Mouse (Mus musculus): ENCODE measurements at regions not wholly inside any gene's neighbourhood (a gene's known extent, or its start where the extent isn't known, plus 50 kb on each side); places are given as distances from the start of the nearest gene placed in this dataset.

- peak; percentile 75 to 85 for DNase-seq
Measured at GRCm38 (mm10) chr7:40258377-40258739, 639.8 kb upstream of the Vstm2b start.

GRCm38 (mm10) chr7:40273459-40274072 is 624.6 kb upstream of the Vstm2b start:
- peak in 1 of 2 experiments; percentile 34 for DNase-seq

GRCm38 (mm10) chr7:40275078-40275477 is 623.0 kb upstream of the Vstm2b start:
- DNase-seq: no peak

- no peak for DNase-seq
Measured at GRCm38 (mm10) chr7:40275658-40276057, 622.5 kb upstream of the Vstm2b start.

GRCm38 (mm10) chr7:40276116-40276515 is 622.0 kb upstream of the Vstm2b start:
- DNase-seq: no peak

GRCm38 (mm10) chr7:40290166-40290565 is 608.0 kb upstream of the Vstm2b start:
- no peak for DNase-seq

GRCm38 (mm10) chr7:40310558-40310957 is 587.6 kb upstream of the Vstm2b start:
- DNase-seq: no peak

- DNase-seq: no peak
Measured at GRCm38 (mm10) chr7:40321171-40321570, 577.0 kb upstream of the Vstm2b start.

GRCm38 (mm10) chr7:40325188-40325705 is 572.9 kb upstream of the Vstm2b start:
- no peak for DNase-seq

GRCm38 (mm10) chr7:40332455-40332854 is 565.7 kb upstream of the Vstm2b start:
- DNase-seq: no peak

GRCm38 (mm10) chr7:40352306-40352705 is 545.8 kb upstream of the Vstm2b start:
- no peak for DNase-seq

GRCm38 (mm10) chr7:40362719-40363118 is 535.4 kb upstream of the Vstm2b start:
- DNase-seq: no peak

- DNase-seq: no peak
Measured at GRCm38 (mm10) chr7:40372713-40373112, 525.4 kb upstream of the Vstm2b start.

GRCm38 (mm10) chr7:40377839-40378238 is 520.3 kb upstream of the Vstm2b start:
- no peak for DNase-seq

GRCm38 (mm10) chr7:40381244-40381643 is 516.9 kb upstream of the Vstm2b start:
- DNase-seq: no peak

GRCm38 (mm10) chr7:40388152-40388551 is 510.0 kb upstream of the Vstm2b start:
- no peak for DNase-seq

- no peak for DNase-seq
Measured at GRCm38 (mm10) chr7:40389795-40390194, 508.3 kb upstream of the Vstm2b start.

GRCm38 (mm10) chr7:40390927-40391326 is 507.2 kb upstream of the Vstm2b start:
- DNase-seq: no peak

GRCm38 (mm10) chr7:40391626-40392025 is 506.5 kb upstream of the Vstm2b start:
- no peak for DNase-seq

- DNase-seq: no peak
Measured at GRCm38 (mm10) chr7:40392207-40392606, 505.9 kb upstream of the Vstm2b start.

GRCm38 (mm10) chr7:40392699-40393098 is 505.4 kb upstream of the Vstm2b start:
- DNase-seq: no peak

GRCm38 (mm10) chr7:40398266-40398665 is 499.9 kb upstream of the Vstm2b start:
- no peak for DNase-seq

GRCm38 (mm10) chr7:40419332-40419731 is 478.8 kb upstream of the Vstm2b start:
- no peak for DNase-seq

- DNase-seq: no peak
Measured at GRCm38 (mm10) chr7:40422125-40422524, 476.0 kb upstream of the Vstm2b start.

GRCm38 (mm10) chr7:40429416-40429815 is 468.7 kb upstream of the Vstm2b start:
- no peak for DNase-seq
